Mouse (Mus musculus): ENCODE data around the gene Themis2.
"Not testable (repeated sequence)": the region's sequence is repeated elsewhere in the genome, so short reads cannot be mapped to it uniquely, and the experiment has no call there.

Gene Themis2

GRCm38 (mm10) chr4:132752992-132753391 is 43.2 kb downstream of the Themis2 start:
- ATAC-seq (ENCODE audit: low TSS enrichment), result no peak

- ATAC-seq (ENCODE audit: low TSS enrichment), result no peak
Observed at GRCm38 (mm10) chr4:132749258-132749982, 46.8 kb downstream of the Themis2 start.

DNA sequence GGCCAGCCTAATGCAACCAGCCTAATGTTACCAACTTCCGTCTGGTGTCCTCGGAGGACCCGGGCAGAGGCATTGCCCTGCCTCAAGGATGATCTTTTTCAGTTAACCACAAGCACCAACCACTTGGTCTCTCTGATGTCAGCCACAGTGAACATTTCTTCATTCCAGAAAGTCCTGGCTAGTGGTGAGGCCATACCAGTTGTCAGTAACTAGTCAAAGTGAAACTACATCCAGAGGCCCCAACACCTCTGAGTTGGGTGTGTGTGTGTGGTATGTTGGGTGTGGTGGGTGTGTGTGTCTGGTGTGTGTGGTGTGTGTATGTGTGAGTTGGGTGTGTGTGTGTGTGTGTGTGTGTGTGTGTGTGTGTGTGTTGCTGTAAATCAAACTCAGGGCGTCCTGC is 47.4 kb downstream of the Themis2 start:
- ATAC-seq (ENCODE audit: low TSS enrichment), result no peak

GRCm38 (mm10) chr4:132747664-132748259 is 48.4 kb downstream of the Themis2 start:
- no peak for ATAC-seq (ENCODE audit: low TSS enrichment)

GRCm38 (mm10) chr4:132746911-132747517 is 49.2 kb downstream of the Themis2 start:
- ATAC-seq (ENCODE audit: low TSS enrichment), result no peak

- peak; percentile 34; the same call in 1 of the 2 replicates for ATAC-seq (ENCODE audit: low TSS enrichment)
Observed at GRCm38 (mm10) chr4:132743992-132744911, 51.9 kb downstream of the Themis2 start.

DNA sequence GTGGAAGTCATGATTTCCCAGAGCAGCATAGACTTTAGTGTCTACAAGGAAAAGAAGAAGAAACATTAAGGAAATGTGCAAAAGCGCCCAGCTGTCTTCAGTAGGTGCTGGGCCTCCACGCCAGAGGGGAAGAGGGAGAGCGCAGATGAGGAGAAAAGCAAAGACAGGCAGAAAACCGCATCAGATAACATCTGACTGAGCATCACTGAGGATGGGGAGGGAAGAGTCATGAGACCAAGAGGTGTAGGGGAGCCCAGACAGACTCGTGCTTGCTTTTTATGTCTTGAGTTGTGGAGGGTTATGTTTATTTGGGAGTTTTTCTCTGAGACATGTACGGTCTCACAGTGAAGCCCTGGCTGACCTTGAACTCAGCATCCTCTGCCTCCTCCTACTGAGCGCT is 54.7 kb downstream of the Themis2 start:
- ATAC-seq (ENCODE audit: low TSS enrichment), result no peak

- not testable (repeated sequence) for ATAC-seq (ENCODE audit: low TSS enrichment)
Observed at GRCm38 (mm10) chr4:132737154-132737553, 59.0 kb downstream of the Themis2 start.

- no peak for ATAC-seq (ENCODE audit: low TSS enrichment)
Observed at GRCm38 (mm10) chr4:132735894-132736293, 60.3 kb downstream of the Themis2 start.

GRCm38 (mm10) chr4:132735389-132735788 is 60.8 kb downstream of the Themis2 start:
- ATAC-seq (ENCODE audit: low TSS enrichment), result no peak

DNA sequence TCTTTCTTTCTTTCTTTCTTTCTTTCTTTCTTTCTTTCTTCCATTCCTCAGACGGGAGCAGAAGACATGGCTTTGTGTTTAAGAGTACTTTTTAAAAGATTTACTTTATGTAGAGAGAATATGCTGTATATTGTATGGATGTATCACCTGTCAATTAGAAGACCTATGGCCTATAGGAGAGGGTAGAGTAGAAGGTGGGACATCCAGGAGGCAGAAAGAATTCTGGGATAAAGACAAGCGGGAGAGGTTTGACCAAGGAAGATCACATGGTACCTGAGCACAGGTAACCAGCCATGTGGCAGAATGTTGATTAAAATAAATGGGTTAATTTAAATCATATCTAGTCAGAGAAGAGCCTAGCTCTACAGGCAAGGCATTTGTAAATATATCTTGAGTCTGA is 61.4 kb downstream of the Themis2 start:
- ATAC-seq (ENCODE audit: low TSS enrichment), result no peak

GRCm38 (mm10) chr4:132733071-132733770 is 63.0 kb downstream of the Themis2 start:
- ATAC-seq (ENCODE audit: low TSS enrichment), result no peak

- peak; percentile 70; the same call in 1 of the 2 replicates for ATAC-seq (ENCODE audit: low TSS enrichment)
Observed at GRCm38 (mm10) chr4:132732148-132732684, 64.0 kb downstream of the Themis2 start, which contains the start of gene Xkr8. Xkr8 (minus strand) TSS chr4:132732546.

All from frontal cortex, adult (tissue).